Mouse (Mus musculus) kidney, embryonic 14.5 days (tissue): ENCODE measurements at regions not wholly inside any gene's neighbourhood (a gene's known extent, or its start where the extent isn't known, plus 50 kb on each side); places are given as distances from the start of the nearest gene placed in this dataset.

Experiments used
- ATAC-seq: fragments of 200-750 bp; cut with Nextera tagmentation; 2 replicates; pipeline ENCODE4 v1.8.0; 2017; ENCODE audit warnings: moderate number of reproducible peaks, mild to moderate bottlenecking, moderate TSS enrichment, moderate library complexity; ENCODE audit not compliant: low FRiP score, low TSS enrichment
- H3K27ac ChIP-seq: fragments of 300-500 bp; sonication (generic); 2 replicates; pipeline ENCODE4 v1.5.1; 2014; ENCODE audit warnings: low read depth, mild to moderate bottlenecking, low read length, moderate library complexity, mixed read lengths
- H3K27me3 ChIP-seq: fragments of 300-500 bp; sonication (generic); 2 replicates; pipeline ENCODE4 v1.6.1; 2014; ENCODE audit warnings: mild to moderate bottlenecking, low read length; ENCODE audit not compliant: control insufficient read depth, insufficient read depth
- H3K36me3 ChIP-seq: fragments of 300-500 bp; sonication (generic); 2 replicates; pipeline ENCODE4 v1.6.1; 2014; ENCODE audit warnings: low read length, mixed read lengths; ENCODE audit not compliant: control insufficient read depth, insufficient read depth
- H3K4me1 ChIP-seq: fragments of 300-500 bp; sonication (generic); 2 replicates; pipeline ENCODE4 v1.6.1; 2014; ENCODE audit warnings: low read length, mixed read lengths; ENCODE audit not compliant: control insufficient read depth, insufficient read depth
- H3K4me2 ChIP-seq: fragments of 300-500 bp; sonication (generic); replicated peaks from 2 replicates; pipeline ENCODE4 v1.6.1; 2014; ENCODE audit warnings: low read depth, mild to moderate bottlenecking, low read length
- H3K4me3 ChIP-seq: fragments of 300-500 bp; sonication (generic); 2 replicates; pipeline ENCODE4 v1.5.1; 2014; ENCODE audit warnings: mild to moderate bottlenecking, low read length
- H3K9ac ChIP-seq: fragments of 300-500 bp; sonication (generic); 2 replicates; pipeline ENCODE4 v1.6.1; 2014; ENCODE audit warnings: low read depth, mild to moderate bottlenecking, low read length, moderate library complexity
- H3K9me3 ChIP-seq: fragments of 300-500 bp; sonication (generic); 2 replicates; pipeline ENCODE4 v1.6.1; 2016; ENCODE audit warnings: low read length; ENCODE audit not compliant: control insufficient read depth
- WGBS: fragments of 180-500 bp; shearing (Covaris S2); extraction: QIAGEN DNeasy Blood & Tissue Kit; methylation state at CpG from one replicate; pipeline ENCODE4 v1.1.7; 2014; 5-methylcytosine and 5-hydroxymethylcytosine counted together

DNA sequence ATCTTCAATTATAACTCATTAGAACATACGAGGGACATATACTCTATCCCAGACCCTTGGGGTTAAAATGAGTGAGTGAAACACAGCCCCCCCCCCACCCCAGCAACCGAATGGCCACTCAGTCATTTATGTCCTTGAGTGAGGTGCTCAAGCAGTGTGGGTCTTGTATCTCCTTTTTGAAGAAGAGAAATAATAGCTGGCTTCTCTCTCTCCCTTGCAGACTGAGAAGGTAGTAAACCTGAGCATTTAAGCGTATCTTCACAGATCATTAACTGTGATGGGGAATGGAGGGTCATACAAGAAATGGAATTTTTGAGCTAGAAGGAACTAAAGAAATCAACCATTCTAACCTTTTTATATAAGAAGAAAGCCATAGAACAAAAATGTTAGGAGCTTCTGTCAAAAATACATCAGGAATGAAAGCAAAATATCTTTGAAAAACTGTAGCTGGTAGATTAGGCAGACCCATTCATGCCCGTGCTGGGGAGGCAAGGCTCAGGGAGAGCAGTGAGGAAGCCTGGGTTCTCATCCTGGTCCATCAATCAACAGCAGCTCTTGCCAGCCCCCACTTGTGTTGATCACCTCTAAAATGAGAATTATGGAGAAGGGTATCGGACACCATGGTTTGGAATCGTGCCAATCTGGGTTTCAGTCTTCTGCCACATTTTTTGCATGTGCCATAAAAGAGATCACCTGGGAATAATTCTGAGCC is 98.4 kb upstream of the Plxna2 start:
- Histone ChIP-seq H3K4me1 (0 out of 2 replicates have a peak, but pooled peaks cover 4% of the 10 kb centered on the region), H3K4me3 (no peak overlapping the region), H3K4me2 (no peak overlapping the region), H3K9me3 (no peaks in the 10 kb centered on the region), H3K36me3 (no peaks in the 10 kb centered on the region), H3K27me3 (no peaks in the 10 kb centered on the region), H3K27ac (no peak overlapping the region), H3K9ac (no peak overlapping the region)
- ATAC-seq, result peak; percentile 84; the same call in 1 of the 2 replicates
- 40% methylated on average over 6 of the region's 6 CpGs for WGBS

- Histone ChIP-seq H3K4me3 (no peak overlapping the region), H3K4me1 (0 out of 2 replicates have a peak, but pooled peaks cover 4% of the 10 kb centered on the region), H3K27me3 (no peaks in the 10 kb centered on the region), H3K9ac (no peak overlapping the region), H3K9me3 (peaks cover 2% of the 10 kb centered on the region; the same call in 1 of the 2 replicates), H3K27ac (no peak overlapping the region), H3K36me3 (no peaks in the 10 kb centered on the region), H3K4me2 (no peak overlapping the region)
- ATAC-seq, result no peak
- 71% methylated on average over 1 of the region's 1 CpGs for WGBS
These were observed 101.9 kb upstream of the Plxna2 start for GRCm38 (mm10) chr1:194516136-194516535.

DNA sequence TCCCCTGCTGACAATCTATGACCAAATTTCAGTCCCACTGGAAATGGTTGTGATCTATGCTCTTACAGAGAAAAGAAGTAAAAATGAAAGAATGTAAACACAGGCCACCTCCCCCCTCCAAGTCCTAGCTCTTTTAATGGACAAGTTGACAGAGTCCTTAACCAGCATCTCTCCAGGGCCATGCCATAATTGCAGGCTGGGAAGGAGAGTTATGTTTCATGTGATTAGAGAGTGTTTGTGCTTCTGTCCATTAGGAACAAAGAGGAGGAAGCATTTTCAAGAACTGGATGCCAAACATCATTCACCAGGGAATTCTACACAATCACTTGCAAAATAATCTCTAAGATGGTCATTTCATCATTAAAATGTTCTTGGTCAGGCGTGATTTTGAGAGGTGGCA is 109.7 kb upstream of the Plxna2 start:
- Histone ChIP-seq H3K9me3 (peaks cover 2% of the 10 kb centered on the region; the same call in 1 of the 2 replicates), H3K4me3 (no peak overlapping the region), H3K27ac (no peak overlapping the region), H3K9ac (no peak overlapping the region), H3K4me1 (no peaks in the 10 kb centered on the region), H3K36me3 (no peaks in the 10 kb centered on the region), H3K4me2 (no peak overlapping the region), H3K27me3 (no peaks in the 10 kb centered on the region)
- no peak for ATAC-seq
- WGBS, result 61% methylated on average over 1 of the region's 1 CpGs

GRCm38 (mm10) chr1:194505826-194506225 is 112.2 kb upstream of the Plxna2 start:
- Histone ChIP-seq H3K9ac (no peak overlapping the region), H3K4me2 (no peak overlapping the region), H3K9me3 (no peaks in the 10 kb centered on the region), H3K27ac (no peak overlapping the region), H3K4me1 (no peaks in the 10 kb centered on the region), H3K36me3 (no peaks in the 10 kb centered on the region), H3K4me3 (no peak overlapping the region), H3K27me3 (no peaks in the 10 kb centered on the region)
- ATAC-seq, result no peak
- 35% methylated on average over 3 of the region's 3 CpGs for WGBS

GRCm38 (mm10) chr1:194504207-194504606 is 113.8 kb upstream of the Plxna2 start:
- ATAC-seq, result no peak
- H3K27me3 ChIP-seq, result no peaks in the 10 kb centered on the region
- H3K4me1 ChIP-seq, result no peaks in the 10 kb centered on the region
- no peak overlapping the region for H3K4me3 ChIP-seq
- H3K36me3 ChIP-seq, result no peaks in the 10 kb centered on the region
- H3K9ac ChIP-seq, result no peak overlapping the region
- no peak overlapping the region for H3K27ac ChIP-seq
- no peaks in the 10 kb centered on the region for H3K9me3 ChIP-seq
- H3K4me2 ChIP-seq, result no peak overlapping the region

- no peak overlapping the region for H3K4me2 ChIP-seq
- H3K27me3 ChIP-seq, result no peaks in the 10 kb centered on the region
- no peaks in the 10 kb centered on the region for H3K9me3 ChIP-seq
- no peaks in the 10 kb centered on the region for H3K36me3 ChIP-seq
- no peak overlapping the region for H3K4me3 ChIP-seq
- no peak for ATAC-seq
- WGBS, result 58% methylated on average over 3 of the region's 3 CpGs
- H3K9ac ChIP-seq, result no peak overlapping the region
- no peak overlapping the region for H3K27ac ChIP-seq
- no peaks in the 10 kb centered on the region for H3K4me1 ChIP-seq
These were observed 114.5 kb upstream of the Plxna2 start for GRCm38 (mm10) chr1:194503517-194503916.

DNA sequence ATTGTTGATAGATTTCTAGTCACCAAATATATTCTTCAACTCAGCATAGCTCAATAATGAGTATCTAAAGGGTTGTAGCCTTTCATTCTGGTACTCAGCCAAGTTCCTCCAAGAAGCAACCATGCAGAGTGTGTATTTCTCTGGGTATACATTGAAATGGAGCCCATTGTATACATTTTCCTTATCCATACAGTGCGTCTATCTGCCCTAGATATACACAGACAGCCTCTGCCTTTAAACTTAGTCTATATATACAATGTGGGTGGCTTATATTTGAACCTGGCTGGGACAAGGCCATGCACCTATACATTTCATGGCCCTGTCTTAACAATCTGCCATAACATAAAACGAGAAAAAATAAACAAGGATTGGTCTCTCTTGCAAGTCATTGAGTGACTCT is 121.6 kb upstream of the Plxna2 start:
- Histone ChIP-seq H3K27me3 (no peaks in the 10 kb centered on the region), H3K9ac (no peak overlapping the region), H3K27ac (no peak overlapping the region), H3K4me1 (no peaks in the 10 kb centered on the region), H3K9me3 (no peaks in the 10 kb centered on the region), H3K4me2 (no peak overlapping the region), H3K4me3 (no peak overlapping the region), H3K36me3 (no peaks in the 10 kb centered on the region)
- WGBS, result 77% methylated on average over 2 of the region's 2 CpGs
- ATAC-seq, result no peak

GRCm38 (mm10) chr1:194491111-194491510 is 126.9 kb upstream of the Plxna2 start:
- H3K27ac ChIP-seq, result no peak overlapping the region
- no peaks in the 10 kb centered on the region for H3K36me3 ChIP-seq
- no peak overlapping the region for H3K4me3 ChIP-seq
- H3K4me1 ChIP-seq, result no peaks in the 10 kb centered on the region
- no peaks in the 10 kb centered on the region for H3K9me3 ChIP-seq
- H3K9ac ChIP-seq, result no peak overlapping the region
- no peak for ATAC-seq
- H3K27me3 ChIP-seq, result no peaks in the 10 kb centered on the region
- no peak overlapping the region for H3K4me2 ChIP-seq

DNA sequence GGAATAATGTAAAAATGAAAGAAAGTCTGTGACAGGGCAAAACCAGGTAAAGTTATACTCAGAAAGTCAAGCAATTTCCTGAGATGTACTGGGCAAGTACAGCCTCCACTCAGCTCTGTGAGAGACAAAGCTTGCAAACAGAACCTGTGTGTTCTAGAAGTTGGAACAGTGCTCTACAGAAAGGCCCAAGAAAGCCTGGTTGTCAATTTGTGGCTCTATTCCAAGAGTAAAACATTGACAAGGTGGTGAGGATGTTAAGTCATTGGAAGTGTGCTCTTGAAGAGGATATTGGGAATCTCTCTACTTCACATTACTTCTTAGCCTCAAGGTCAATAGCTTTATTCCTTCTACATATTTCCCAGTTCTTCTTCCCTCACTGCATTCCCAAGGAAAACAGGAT is 129.9 kb upstream of the Plxna2 start:
- H3K9me3 ChIP-seq, result no peaks in the 10 kb centered on the region
- no peaks in the 10 kb centered on the region for H3K36me3 ChIP-seq
- H3K4me1 ChIP-seq, result no peaks in the 10 kb centered on the region
- ATAC-seq, result no peak
- H3K27ac ChIP-seq, result no peak overlapping the region
- no peak overlapping the region for H3K4me3 ChIP-seq
- no peaks in the 10 kb centered on the region for H3K27me3 ChIP-seq
- no peak overlapping the region for H3K9ac ChIP-seq
- H3K4me2 ChIP-seq, result no peak overlapping the region
